Mouse (Mus musculus): ENCODE data around the gene Slc6a19. TPM values are rescaled to one million over a fixed set of nuclear protein-coding genes. Genes with fewer than 3 reads are reported as not detected.

Gene Slc6a19
- polyA plus RNA-seq, 1 experiment: 934 TPM

- Histone ChIP-seq H3K4me1 (ENCODE audit: control insufficient read depth, insufficient read depth, insufficient read length, low read length) (peaks cover 11% of the 10 kb centered on the region; the same call in 1 of the 2 replicates), H3K36me3 (ENCODE audit: control insufficient read depth, insufficient read depth, low read length) (peaks cover 85% of the 10 kb centered on the region), H3K27me3 (ENCODE audit: control insufficient read depth, insufficient read depth, low read length) (no peaks in the 10 kb centered on the region), H3K4me3 (ENCODE audit: low read depth, low read length) (no peak overlapping the region), H3K27ac (ENCODE audit: insufficient read depth, low read depth, low read length) (no peak overlapping the region)
- WGBS: 73% methylated on average over 4 of the region's 4 CpGs
- no peak for TF ChIP-seq POLR2A (IDR thresholded peaks at IDR 0.05; ENCODE audit: low read depth, low read length)
- TF ChIP-seq CTCF (IDR thresholded peaks at IDR 0.05; ENCODE audit: extremely low read depth, insufficient read length, insufficient replicate concordance, low read depth, low read length): no peak
Observed at GRCm38 (mm10) chr13:73688934-73689333, 15.7 kb downstream of the Slc6a19 start.

GRCm38 (mm10) chr13:73687601-73688000, 17.1 kb downstream of the Slc6a19 start:
- no peak overlapping the region for H3K27ac ChIP-seq (ENCODE audit: insufficient read depth, low read depth, low read length)
- WGBS: 69% methylated on average over 3 of the region's 3 CpGs
- H3K4me1 ChIP-seq (ENCODE audit: control insufficient read depth, insufficient read depth, insufficient read length, low read length): peaks cover 3% of the 10 kb centered on the region; the same call in 1 of the 2 replicates
- peaks cover 87% of the 10 kb centered on the region for H3K36me3 ChIP-seq (ENCODE audit: control insufficient read depth, insufficient read depth, low read length)
- H3K27me3 ChIP-seq (ENCODE audit: control insufficient read depth, insufficient read depth, low read length): no peaks in the 10 kb centered on the region
- no peak overlapping the region for H3K4me3 ChIP-seq (ENCODE audit: low read depth, low read length)
- TF ChIP-seq CTCF (IDR thresholded peaks at IDR 0.05; ENCODE audit: extremely low read depth, insufficient read length, insufficient replicate concordance, low read depth, low read length) (no peak), POLR2A (IDR thresholded peaks at IDR 0.05; ENCODE audit: low read depth, low read length) (no peak)

- Histone ChIP-seq H3K4me1 (ENCODE audit: control insufficient read depth, insufficient read depth, insufficient read length, low read length) (peaks cover 3% of the 10 kb centered on the region; the same call in 1 of the 2 replicates), H3K36me3 (ENCODE audit: control insufficient read depth, insufficient read depth, low read length) (peaks cover 86% of the 10 kb centered on the region), H3K27me3 (ENCODE audit: control insufficient read depth, insufficient read depth, low read length) (no peaks in the 10 kb centered on the region), H3K4me3 (ENCODE audit: low read depth, low read length) (no peak overlapping the region), H3K27ac (ENCODE audit: insufficient read depth, low read depth, low read length) (no peak overlapping the region)
- WGBS: 72% methylated on average over 6 of the region's 6 CpGs
- TF ChIP-seq POLR2A (IDR thresholded peaks at IDR 0.05; ENCODE audit: low read depth, low read length) (no peak), CTCF (IDR thresholded peaks at IDR 0.05; ENCODE audit: extremely low read depth, insufficient read length, insufficient replicate concordance, low read depth, low read length) (no peak)
Observed at GRCm38 (mm10) chr13:73685502-73685901, 19.2 kb downstream of the Slc6a19 start.

- no peak overlapping the region for H3K4me3 ChIP-seq (ENCODE audit: low read depth, low read length)
- peaks cover 6% of the 10 kb centered on the region; the same call in 1 of the 2 replicates for H3K4me1 ChIP-seq (ENCODE audit: control insufficient read depth, insufficient read depth, insufficient read length, low read length)
- 63% methylated on average over 1 of the region's 1 CpGs for WGBS
- peaks cover 77% of the 10 kb centered on the region for H3K36me3 ChIP-seq (ENCODE audit: control insufficient read depth, insufficient read depth, low read length)
- H3K27me3 ChIP-seq (ENCODE audit: control insufficient read depth, insufficient read depth, low read length): no peaks in the 10 kb centered on the region
- H3K27ac ChIP-seq (ENCODE audit: insufficient read depth, low read depth, low read length): no peak overlapping the region
- no peak for TF ChIP-seq CTCF (IDR thresholded peaks at IDR 0.05; ENCODE audit: extremely low read depth, insufficient read length, insufficient replicate concordance, low read depth, low read length)
- no peak for TF ChIP-seq POLR2A (IDR thresholded peaks at IDR 0.05; ENCODE audit: low read depth, low read length)
Observed at GRCm38 (mm10) chr13:73684412-73684811, 20.3 kb downstream of the Slc6a19 start.

- peaks cover 6% of the 10 kb centered on the region; the same call in 1 of the 2 replicates for H3K4me1 ChIP-seq (ENCODE audit: control insufficient read depth, insufficient read depth, insufficient read length, low read length)
- peaks cover 70% of the 10 kb centered on the region for H3K36me3 ChIP-seq (ENCODE audit: control insufficient read depth, insufficient read depth, low read length)
- WGBS: 79% methylated on average over 11 of the region's 11 CpGs
- TF ChIP-seq POLR2A (IDR thresholded peaks at IDR 0.05; ENCODE audit: low read depth, low read length) (no peak), CTCF (IDR thresholded peaks at IDR 0.05; ENCODE audit: extremely low read depth, insufficient read length, insufficient replicate concordance, low read depth, low read length) (no peak)
- no peaks in the 10 kb centered on the region for H3K27me3 ChIP-seq (ENCODE audit: control insufficient read depth, insufficient read depth, low read length)
- H3K27ac ChIP-seq (ENCODE audit: insufficient read depth, low read depth, low read length): no peak overlapping the region
- H3K4me3 ChIP-seq (ENCODE audit: low read depth, low read length): no peak overlapping the region
Observed at GRCm38 (mm10) chr13:73683682-73684081, 21.0 kb downstream of the Slc6a19 start.

GRCm38 (mm10) chr13:73682226-73682625, 22.4 kb downstream of the Slc6a19 start:
- no peaks in the 10 kb centered on the region for H3K27me3 ChIP-seq (ENCODE audit: control insufficient read depth, insufficient read depth, low read length)
- H3K4me3 ChIP-seq (ENCODE audit: low read depth, low read length): no peak overlapping the region
- H3K4me1 ChIP-seq (ENCODE audit: control insufficient read depth, insufficient read depth, insufficient read length, low read length): peaks cover 6% of the 10 kb centered on the region; the same call in 1 of the 2 replicates
- peaks cover 56% of the 10 kb centered on the region for H3K36me3 ChIP-seq (ENCODE audit: control insufficient read depth, insufficient read depth, low read length)
- 86% methylated on average over 2 of the region's 2 CpGs for WGBS
- no peak for TF ChIP-seq POLR2A (IDR thresholded peaks at IDR 0.05; ENCODE audit: low read depth, low read length)
- no peak for TF ChIP-seq CTCF (IDR thresholded peaks at IDR 0.05; ENCODE audit: extremely low read depth, insufficient read length, insufficient replicate concordance, low read depth, low read length)
- no peak overlapping the region for H3K27ac ChIP-seq (ENCODE audit: insufficient read depth, low read depth, low read length)

GRCm38 (mm10) chr13:73680394-73680793, 24.3 kb downstream of the Slc6a19 start:
- TF ChIP-seq CTCF (IDR thresholded peaks at IDR 0.05; ENCODE audit: extremely low read depth, insufficient read length, insufficient replicate concordance, low read depth, low read length) (no peak), POLR2A (IDR thresholded peaks at IDR 0.05; ENCODE audit: low read depth, low read length) (no peak)
- Histone ChIP-seq H3K27ac (ENCODE audit: insufficient read depth, low read depth, low read length) (0 out of 2 replicates have a peak overlapping the region, but pooled peaks have one; percentile 10), H3K36me3 (ENCODE audit: control insufficient read depth, insufficient read depth, low read length) (peaks cover 41% of the 10 kb centered on the region), H3K27me3 (ENCODE audit: control insufficient read depth, insufficient read depth, low read length) (no peaks in the 10 kb centered on the region), H3K4me3 (ENCODE audit: low read depth, low read length) (no peak overlapping the region), H3K4me1 (ENCODE audit: control insufficient read depth, insufficient read depth, insufficient read length, low read length) (peaks cover 6% of the 10 kb centered on the region; the same call in 1 of the 2 replicates)
- WGBS: 14% methylated on average over 1 of the region's 1 CpGs

Measured in small intestine, adult 2 months (tissue).